In genomic region chr15:92974931-92975330, GRCm38 (mm10) we compare ENCODE assay signal across 9 mouse cellular contexts.
DNase-seq lines count a peak whose midpoint lies in the region; ATAC-seq and TF ChIP-seq lines count a peak whose summit lies in the region.
"Had no signal": no experiment of that assay in that cellular context is flagged by ENCODE, and none has a peak within 500 bp of the region (broad histone marks: within the 10 kb centered on the region; RNA-seq: fewer than 3 reads in every experiment).

No protein-coding gene starts in this region.

- 0 out of 2 replicates have a peak overlapping the region, but pooled peaks have one; percentile 3 for H3K27ac ChIP-seq in hindbrain, postnatal 0 days
- H3K27ac ChIP-seq in hindbrain, embryonic 13.5 days = no peak overlapping the region
- H3K27ac ChIP-seq: kidney, postnatal 0 days; limb, embryonic 13.5 days had no signal

- DNase-seq in hindbrain, postnatal 0 days (ENCODE audit: low spot score) = peak; percentile 70
- DNase-seq in layer of hippocampus, adult 9-11 months = peak; percentile 87
- DNase-seq in right cerebral cortex, postnatal 10 days (ENCODE audit: low spot score in 2 of 2) = peak; percentile 67 to 87
- DNase-seq in thymus, postnatal 0 days (ENCODE audit: low spot score) = no peak

- H3K9ac ChIP-seq in hindbrain, postnatal 0 days (replicated peaks; ENCODE audit: low read length) = no peak overlapping the region
- no peak overlapping the region for H3K9ac ChIP-seq in hindbrain, embryonic 13.5 days
- H3K9ac ChIP-seq: limb, embryonic 13.5 days had no signal

- no peaks in the 10 kb centered on the region for H3K27me3 ChIP-seq in hindbrain, postnatal 0 days (ENCODE audit: insufficient read depth, low read length)
- no peaks in the 10 kb centered on the region for H3K27me3 ChIP-seq in hindbrain, embryonic 13.5 days
- H3K27me3 ChIP-seq: limb, embryonic 13.5 days had no signal

- no peak overlapping the region for H3K4me2 ChIP-seq in hindbrain, postnatal 0 days (ENCODE audit: low read depth, low read length)
- no peak overlapping the region for H3K4me2 ChIP-seq in hindbrain, embryonic 13.5 days
- H3K4me2 ChIP-seq: limb, embryonic 13.5 days had no signal

- H3K4me1 ChIP-seq in hindbrain, postnatal 0 days (ENCODE audit: insufficient read depth, low read length) = no peaks in the 10 kb centered on the region
- peaks cover 10% of the 10 kb centered on the region; the same call in 1 of the 2 replicates for H3K4me1 ChIP-seq in hindbrain, embryonic 13.5 days (replicated peaks)

- ATAC-seq in hindbrain, postnatal 0 days = peak; percentile 72; the same call in 1 of the 2 replicates
- no peak for ATAC-seq in hindbrain, embryonic 13.5 days (ENCODE audit: low FRiP score)
- peak; percentile 98 for ATAC-seq in frontal cortex, adult (ENCODE audit: low TSS enrichment)
- ATAC-seq in megakaryocyte-erythroid progenitor cell, adult 5-6 weeks (replicated peaks; ENCODE audit: low FRiP score, low TSS enrichment, poor library complexity, severe bottlenecking) = no peak

- no peak overlapping the region for H3K4me3 ChIP-seq in hindbrain, postnatal 0 days (ENCODE audit: low read length)
- no peak overlapping the region for H3K4me3 ChIP-seq in hindbrain, embryonic 13.5 days
- H3K4me3 ChIP-seq: limb, embryonic 13.5 days had no signal

- H3K36me3 ChIP-seq in hindbrain, postnatal 0 days (ENCODE audit: insufficient read depth, low read length) = no peaks in the 10 kb centered on the region
- no peaks in the 10 kb centered on the region for H3K36me3 ChIP-seq in hindbrain, embryonic 13.5 days
- H3K36me3 ChIP-seq: limb, embryonic 13.5 days had no signal

- 77% methylated on average over 3 of the region's 3 CpGs for WGBS in hindbrain, postnatal 0 days
- WGBS in hindbrain, embryonic 13.5 days = 77% methylated on average over 3 of the region's 3 CpGs

- H3K9me3 ChIP-seq in hindbrain, postnatal 0 days (ENCODE audit: low read length) = no peaks in the 10 kb centered on the region
- no peaks in the 10 kb centered on the region for H3K9me3 ChIP-seq in hindbrain, embryonic 13.5 days
- H3K9me3 ChIP-seq: limb, embryonic 13.5 days had no signal

- no peak for TF ChIP-seq CTCF in hindbrain, postnatal 0 days (IDR thresholded peaks at IDR 0.05; ENCODE audit: low read depth)

Comparison
In these comparisons a context has a peak if more than half of its experiments do, and no peak if none do; other contexts are left out.
1. ATAC-seq: peak in hindbrain, postnatal 0 days (single experiment) and frontal cortex, adult (single experiment); none in hindbrain, embryonic 13.5 days (single experiment) and megakaryocyte-erythroid progenitor cell, adult 5-6 weeks (single experiment).